Mouse (Mus musculus) cerebellum, adult 18-20 months (tissue): ENCODE measurements around the gene Ipo13.
A peak's percentile ranks its signal among the peaks of the same experiment; 100 is the strongest.

Source experiments
- DNase-seq, 2 experiments: peaks; one replicate each; pipeline ENCODE4 v3.0.0; 2021

Gene Ipo13

GRCm38 (mm10) chr4:117913421-117913820 is 1.4 kb downstream of the Ipo13 start:
- peak; percentile 80 to 84 for DNase-seq

- DNase-seq = peak in 1 of 2 experiments; percentile 48
Measured at GRCm38 (mm10) chr4:117912685-117913273, 2.0 kb downstream of the Ipo13 start.

GRCm38 (mm10) chr4:117912131-117912561 is 2.7 kb downstream of the Ipo13 start:
- peak; percentile 75 to 77 for DNase-seq

GRCm38 (mm10) chr4:117908834-117909453 is 5.9 kb downstream of the Ipo13 start:
- peak in 1 of 2 experiments; percentile 14 for DNase-seq

- peak in 1 of 2 experiments; percentile 33 for DNase-seq
Measured at GRCm38 (mm10) chr4:117906196-117906595, 8.6 kb downstream of the Ipo13 start.

- peak; percentile 62 to 65 for DNase-seq
Measured at GRCm38 (mm10) chr4:117904761-117905160, 10.0 kb downstream of the Ipo13 start.

GRCm38 (mm10) chr4:117904094-117904493 is 10.7 kb downstream of the Ipo13 start:
- peak in 1 of 2 experiments; percentile 25 for DNase-seq

- no peak for DNase-seq
Measured at GRCm38 (mm10) chr4:117898111-117898510, 16.7 kb downstream of the Ipo13 start.

- DNase-seq = peak; percentile 71 to 73
Measured at GRCm38 (mm10) chr4:117896031-117896430, 18.8 kb downstream of the Ipo13 start.

GRCm38 (mm10) chr4:117895339-117895738 is 19.5 kb downstream of the Ipo13 start:
- DNase-seq = peak in 1 of 2 experiments; percentile 27

- DNase-seq = peak in 1 of 2 experiments; percentile 52
Measured at GRCm38 (mm10) chr4:117894601-117895000, 20.2 kb downstream of the Ipo13 start.

- DNase-seq = no peak
Measured at GRCm38 (mm10) chr4:117893376-117893775, 21.4 kb downstream of the Ipo13 start.

GRCm38 (mm10) chr4:117891738-117892161 is 23.0 kb downstream of the Ipo13 start, which contains the start of gene Dph2:
Gene Dph2 (minus strand): TSS chr4:117892032.
- DNase-seq = peak; percentile 84 to 97

- no peak for DNase-seq
Measured at GRCm38 (mm10) chr4:117890750-117891149, 24.0 kb downstream of the Ipo13 start.

GRCm38 (mm10) chr4:117890031-117890430 is 24.8 kb downstream of the Ipo13 start:
- no peak for DNase-seq

GRCm38 (mm10) chr4:117889471-117889870 is 25.3 kb downstream of the Ipo13 start:
- DNase-seq = no peak

- DNase-seq = no peak
Measured at GRCm38 (mm10) chr4:117887920-117888319, 26.9 kb downstream of the Ipo13 start.

GRCm38 (mm10) chr4:117887133-117887532 is 27.7 kb downstream of the Ipo13 start, which contains the start of gene Atp6v0b:
Gene Atp6v0b (minus strand): TSS chr4:117887333.
- DNase-seq = peak; percentile 97 to 98

- no peak for DNase-seq
Measured at GRCm38 (mm10) chr4:117886644-117887043, 28.2 kb downstream of the Ipo13 start.

GRCm38 (mm10) chr4:117885994-117886393 is 28.8 kb downstream of the Ipo13 start:
- no peak for DNase-seq

GRCm38 (mm10) chr4:117885093-117885492 is 29.7 kb downstream of the Ipo13 start:
- no peak for DNase-seq

GRCm38 (mm10) chr4:117884146-117884545 is 30.7 kb downstream of the Ipo13 start:
- no peak for DNase-seq

- DNase-seq = peak; percentile 63 to 81
Measured at GRCm38 (mm10) chr4:117882701-117883691, 31.8 kb downstream of the Ipo13 start, which contains the start of gene B4galt2. Gene B4galt2 (minus strand): TSS chr4:117883487.
